Mouse (Mus musculus) layer of hippocampus, postnatal 10 days (tissue): Measurements from ENCODE around the gene Kin. TPM values are rescaled to one million over a fixed set of nuclear protein-coding genes. Genes with fewer than 3 reads are reported as not detected.

ENCODE experiments used
- DNase-seq, 2 experiments: peaks; one replicate each; pipeline ENCODE4 v3.0.0; 2021; ENCODE audit warnings: low spot score in 2 of 2
- long read RNA-seq: library from polyadenylated mRNA; stranded (forward); transcript quantifications from one replicate; pipeline ENCODE4 v2.0.0, GENCODE M21; 2023
- total RNA-seq, 2 experiments: library from RNA; stranded (reverse); gene quantifications; 2 replicates each; pipeline ENCODE4 v1.2.3; 2021

The Kin gene
- total RNA-seq, result 10 to 100 TPM; 13.3 to 15.3 TPM
- long read RNA-seq, transcript Kin-201 (5 exons, 1,472 nt), result major isoform, 5 of 7 reads
- long read RNA-seq, partial matches to known transcripts, result 1 of 7 reads
- long read RNA-seq, other reads (novel, unspliced or antisense), result 1 of 7 reads

GRCm38 (mm10) chr2:10080310-10081010, at the start of gene Kin, which contains the start of gene Atp5c1:
Gene Kin, plus strand, starts transcription at chr2:10080593.
Gene Atp5c1, minus strand, starts transcription at chr2:10080510.
- DNase-seq, result peak; percentile 96 to 97

GRCm38 (mm10) chr2:10033684-10034083, 46.7 kb upstream of the Kin start:
- no peak for DNase-seq

GRCm38 (mm10) chr2:10034976-10035375, 45.4 kb upstream of the Kin start:
- no peak for DNase-seq

- DNase-seq, result peak; percentile 31 to 44
Measured at GRCm38 (mm10) chr2:10047758-10048436, 32.5 kb upstream of the Kin start.

- DNase-seq, result peak; percentile 92 to 96
Measured at GRCm38 (mm10) chr2:10048461-10048860, 31.9 kb upstream of the Kin start, which contains the start of gene Taf3. Gene Taf3, minus strand, starts transcription at chr2:10048596.

- DNase-seq, result no peak
Measured at GRCm38 (mm10) chr2:10049456-10049855, 30.9 kb upstream of the Kin start.

- no peak for DNase-seq
Measured at GRCm38 (mm10) chr2:10050878-10051277, 29.5 kb upstream of the Kin start.

GRCm38 (mm10) chr2:10051996-10052395, 28.4 kb upstream of the Kin start:
- DNase-seq, result no peak

GRCm38 (mm10) chr2:10058836-10059235, 21.6 kb upstream of the Kin start:
- DNase-seq, result no peak

GRCm38 (mm10) chr2:10071751-10072150, 8.6 kb upstream of the Kin start:
- DNase-seq, result no peak

GRCm38 (mm10) chr2:10074470-10074869, 5.9 kb upstream of the Kin start:
- no peak for DNase-seq

- no peak for DNase-seq
Measured at GRCm38 (mm10) chr2:10076675-10077074, 3.7 kb upstream of the Kin start.

- no peak for DNase-seq
Measured at GRCm38 (mm10) chr2:10079745-10080309, 566 bp upstream of the Kin start.

GRCm38 (mm10) chr2:10081453-10082080, 1.2 kb downstream of the Kin start:
- DNase-seq, result no peak

- DNase-seq, result no peak
Measured at GRCm38 (mm10) chr2:10082737-10083136, 2.3 kb downstream of the Kin start.

- no peak for DNase-seq
Measured at GRCm38 (mm10) chr2:10087256-10087850, 7.0 kb downstream of the Kin start.

- no peak for DNase-seq
Measured at GRCm38 (mm10) chr2:10094327-10095100, 14.1 kb downstream of the Kin start.

- DNase-seq, result peak; percentile 69 to 71
Measured at GRCm38 (mm10) chr2:10098598-10099215, 18.3 kb downstream of the Kin start.

GRCm38 (mm10) chr2:10100471-10100870, 20.1 kb downstream of the Kin start:
- no peak for DNase-seq

GRCm38 (mm10) chr2:10101180-10101579, 20.8 kb downstream of the Kin start:
- DNase-seq, result peak; percentile 63 to 70
